Mouse (Mus musculus): ENCODE data around the gene Tomm40. TPM values are rescaled to one million over a fixed set of nuclear protein-coding genes. Genes with fewer than 3 reads are reported as not detected.

Tomm40 gene
- polyA plus RNA-seq, 1 experiment from 2014 or later: 81.5 TPM

GRCm38 (mm10) chr7:19740269-19740668 is 25.0 kb upstream of the Tomm40 start:
- no peak for ATAC-seq
- 73% methylated on average over 11 of the region's 11 CpGs for WGBS (ENCODE audit: insufficient replicate concordance)
- H3K9me3 ChIP-seq (ENCODE audit: low read length): no peaks in the 10 kb centered on the region
- H3K9ac ChIP-seq (replicated peaks): no peak overlapping the region
- H3K27me3 ChIP-seq (ENCODE audit: insufficient read depth, low read length): no peaks in the 10 kb centered on the region
- TF ChIP-seq EP300 (IDR thresholded peaks at IDR 0.05; ENCODE audit: low read depth) (no peak), CTCF (IDR thresholded peaks at IDR 0.05; ENCODE audit: low read depth) (peak; percentile 36)
- no peak overlapping the region for H3K4me2 ChIP-seq (ENCODE audit: low read depth, low read length)
- H3K4me1 ChIP-seq (ENCODE audit: insufficient read depth): peaks cover 15% of the 10 kb centered on the region
- no peak for DNase-seq
- no peak overlapping the region for H3K4me3 ChIP-seq (ENCODE audit: low read depth, low read length)
- no peak overlapping the region for H3K27ac ChIP-seq (ENCODE audit: low read depth)
- H3K36me3 ChIP-seq (replicated peaks; ENCODE audit: insufficient read depth, low read length): peaks cover 7% of the 10 kb centered on the region

GRCm38 (mm10) chr7:19738771-19739170 is 23.5 kb upstream of the Tomm40 start:
- Histone ChIP-seq H3K9ac (replicated peaks) (no peak overlapping the region), H3K9me3 (ENCODE audit: low read length) (no peaks in the 10 kb centered on the region), H3K27ac (ENCODE audit: low read depth) (no peak overlapping the region), H3K36me3 (replicated peaks; ENCODE audit: insufficient read depth, low read length) (peaks cover 7% of the 10 kb centered on the region), H3K4me3 (ENCODE audit: low read depth, low read length) (no peak overlapping the region), H3K27me3 (ENCODE audit: insufficient read depth, low read length) (no peaks in the 10 kb centered on the region), H3K4me1 (ENCODE audit: insufficient read depth) (peaks cover 11% of the 10 kb centered on the region), H3K4me2 (ENCODE audit: low read depth, low read length) (no peak overlapping the region)
- 77% methylated on average over 3 of the region's 3 CpGs for WGBS (ENCODE audit: insufficient replicate concordance)
- no peak for TF ChIP-seq EP300 (IDR thresholded peaks at IDR 0.05; ENCODE audit: low read depth)
- peak; percentile 52 for TF ChIP-seq CTCF (IDR thresholded peaks at IDR 0.05; ENCODE audit: low read depth)
- DNase-seq (no peak), ATAC-seq (no peak)

GRCm38 (mm10) chr7:19736389-19737057 is 21.3 kb upstream of the Tomm40 start:
- Histone ChIP-seq H3K27ac (ENCODE audit: low read depth) (peak overlapping the region; percentile 48; the same call in 1 of the 2 replicates), H3K4me1 (ENCODE audit: insufficient read depth) (peaks cover 6% of the 10 kb centered on the region), H3K4me3 (ENCODE audit: low read depth, low read length) (no peak overlapping the region), H3K27me3 (ENCODE audit: insufficient read depth, low read length) (no peaks in the 10 kb centered on the region), H3K4me2 (ENCODE audit: low read depth, low read length) (peak overlapping the region; percentile 24), H3K36me3 (replicated peaks; ENCODE audit: insufficient read depth, low read length) (peaks cover 11% of the 10 kb centered on the region), H3K9me3 (ENCODE audit: low read length) (no peaks in the 10 kb centered on the region), H3K9ac (replicated peaks) (no peak overlapping the region)
- 40% methylated on average over 16 of the region's 16 CpGs for WGBS (ENCODE audit: insufficient replicate concordance)
- TF ChIP-seq CTCF (IDR thresholded peaks at IDR 0.05; ENCODE audit: low read depth) (no peak), EP300 (IDR thresholded peaks at IDR 0.05; ENCODE audit: low read depth) (no peak)
- peak; percentile 42 for DNase-seq
- peak; percentile 88 for ATAC-seq

GRCm38 (mm10) chr7:19734178-19734666 is 19.0 kb upstream of the Tomm40 start:
- Histone ChIP-seq H3K36me3 (replicated peaks; ENCODE audit: insufficient read depth, low read length) (peaks cover 22% of the 10 kb centered on the region), H3K9ac (replicated peaks) (no peak overlapping the region; the same call in 1 of the 2 replicates), H3K27me3 (ENCODE audit: insufficient read depth, low read length) (no peaks in the 10 kb centered on the region), H3K9me3 (ENCODE audit: low read length) (no peaks in the 10 kb centered on the region), H3K27ac (ENCODE audit: low read depth) (no peak overlapping the region), H3K4me1 (ENCODE audit: insufficient read depth) (peaks cover 4% of the 10 kb centered on the region; the same call in 1 of the 2 replicates), H3K4me3 (ENCODE audit: low read depth, low read length) (no peak overlapping the region), H3K4me2 (ENCODE audit: low read depth, low read length) (no peak overlapping the region)
- whole genome bisulfite sequencing (ENCODE audit: insufficient replicate concordance): 82% methylated on average over 10 of the region's 10 CpGs
- DNase-seq: no peak
- no peak for TF ChIP-seq CTCF (IDR thresholded peaks at IDR 0.05; ENCODE audit: low read depth)
- no peak for TF ChIP-seq EP300 (IDR thresholded peaks at IDR 0.05; ENCODE audit: low read depth)
- no peak for ATAC-seq

- H3K27me3 ChIP-seq (ENCODE audit: insufficient read depth, low read length): no peaks in the 10 kb centered on the region
- 0 out of 2 replicates have a peak, but pooled peaks cover 2% of the 10 kb centered on the region for H3K4me1 ChIP-seq (ENCODE audit: insufficient read depth)
- H3K27ac ChIP-seq (ENCODE audit: low read depth): no peak overlapping the region
- DNase-seq (no peak), ATAC-seq (no peak)
- peaks cover 16% of the 10 kb centered on the region for H3K36me3 ChIP-seq (replicated peaks; ENCODE audit: insufficient read depth, low read length)
- H3K4me3 ChIP-seq (ENCODE audit: low read depth, low read length): no peak overlapping the region
- TF ChIP-seq CTCF (IDR thresholded peaks at IDR 0.05; ENCODE audit: low read depth) (no peak), EP300 (IDR thresholded peaks at IDR 0.05; ENCODE audit: low read depth) (no peak)
- no peak overlapping the region for H3K9ac ChIP-seq (replicated peaks)
- no peak overlapping the region for H3K4me2 ChIP-seq (ENCODE audit: low read depth, low read length)
- no peaks in the 10 kb centered on the region for H3K9me3 ChIP-seq (ENCODE audit: low read length)
- WGBS (ENCODE audit: insufficient replicate concordance): 74% methylated on average over 4 of the region's 4 CpGs
These were observed 11.3 kb upstream of the Tomm40 start for GRCm38 (mm10) chr7:19726541-19726940.

- Histone ChIP-seq H3K4me2 (ENCODE audit: low read depth, low read length) (no peak overlapping the region), H3K27me3 (ENCODE audit: insufficient read depth, low read length) (no peaks in the 10 kb centered on the region), H3K9me3 (ENCODE audit: low read length) (0 out of 2 replicates have a peak, but pooled peaks cover 6% of the 10 kb centered on the region), H3K4me3 (ENCODE audit: low read depth, low read length) (no peak overlapping the region), H3K36me3 (replicated peaks; ENCODE audit: insufficient read depth, low read length) (peaks cover 4% of the 10 kb centered on the region), H3K27ac (ENCODE audit: low read depth) (no peak overlapping the region), H3K4me1 (ENCODE audit: insufficient read depth) (0 out of 2 replicates have a peak, but pooled peaks cover 2% of the 10 kb centered on the region), H3K9ac (replicated peaks) (no peak overlapping the region)
- ATAC-seq (no peak), DNase-seq (no peak)
- no peak for TF ChIP-seq EP300 (IDR thresholded peaks at IDR 0.05; ENCODE audit: low read depth)
- no peak for TF ChIP-seq CTCF (IDR thresholded peaks at IDR 0.05; ENCODE audit: low read depth)
- WGBS (ENCODE audit: insufficient replicate concordance): 88% methylated on average over 12 of the region's 12 CpGs
These were observed 8.9 kb upstream of the Tomm40 start for GRCm38 (mm10) chr7:19724167-19724566.

Data from liver, postnatal 0 days (tissue).